Mouse (Mus musculus) liver, postnatal 0 days (tissue): ENCODE measurements around the gene Hist1h2bb. TPM values are rescaled to one million over a fixed set of nuclear protein-coding genes. Genes with fewer than 3 reads are reported as not detected.
"Not testable (repeated sequence)": the region's sequence is repeated elsewhere in the genome, so short reads cannot be mapped to it uniquely, and the experiment has no call there.

Experiments
- ATAC-seq: fragments of 200-750 bp; cut with Nextera tagmentation; 2 replicates; pipeline ENCODE4 v1.8.0; 2017; ENCODE audit warnings: mild to moderate bottlenecking, moderate library complexity
- DNase-seq: peaks from one replicate; pipeline ENCODE4 v3.0.0-alpha.2; 2016
- H3K27ac ChIP-seq: fragments of 300-500 bp; sonication (generic); 2 replicates; pipeline ENCODE4 v1.5.1; 2014; ENCODE audit warnings: antibody characterized with exemption, moderate library complexity, mild to moderate bottlenecking, low read depth
- H3K27me3 ChIP-seq: fragments of 300-500 bp; sonication (generic); 2 replicates; pipeline ENCODE4 v1.6.1; 2014; ENCODE audit warnings: low read length, control low read depth, mixed read lengths; ENCODE audit not compliant: insufficient read depth
- H3K36me3 ChIP-seq: fragments of 300-500 bp; sonication (generic); replicated peaks from 2 replicates; pipeline ENCODE4 v1.6.1; 2014; ENCODE audit warnings: mild to moderate bottlenecking, control low read depth, low read length, moderate library complexity, mixed read lengths; ENCODE audit not compliant: insufficient read depth
- H3K4me1 ChIP-seq: fragments of 300-500 bp; sonication (generic); 2 replicates; pipeline ENCODE4 v1.6.1; 2014; ENCODE audit warnings: antibody characterized with exemption, mild to moderate bottlenecking, control low read depth; ENCODE audit not compliant: insufficient read depth
- H3K4me2 ChIP-seq: fragments of 300-500 bp; sonication (generic); 2 replicates; pipeline ENCODE4 v1.6.1; 2014; ENCODE audit warnings: low read depth, mild to moderate bottlenecking, low read length, moderate library complexity, mixed read lengths
- H3K4me3 ChIP-seq: fragments of 300-500 bp; sonication (generic); 2 replicates; pipeline ENCODE4 v1.5.1; 2014; ENCODE audit warnings: low read depth, low read length
- H3K9ac ChIP-seq: fragments of 300-500 bp; sonication (generic); replicated peaks from 2 replicates; pipeline ENCODE4 v1.6.1; 2014; ENCODE audit warnings: mild to moderate bottlenecking, moderate library complexity
- H3K9me3 ChIP-seq: fragments of 300-500 bp; sonication (generic); 2 replicates; pipeline ENCODE4 v1.6.1; 2016; ENCODE audit warnings: mild to moderate bottlenecking, control low read depth, low read length, mixed read lengths
- CTCF ChIP-seq: sonication (generic); IDR thresholded peaks from 2 replicates; pipeline ENCODE4 v1.5.1; 2016; ENCODE audit warnings: antibody characterized with exemption, low read depth
- EP300 ChIP-seq: IDR thresholded peaks from 2 replicates; pipeline ENCODE4 v1.6.1; 2016; ENCODE audit warnings: antibody characterized with exemption, low read depth, mild to moderate bottlenecking
- WGBS: fragments of 180-500 bp; shearing (Covaris S2); extraction: QIAGEN DNeasy Blood & Tissue Kit; methylation state at CpG from one replicate; pipeline ENCODE4 v1.1.7; 2014; ENCODE audit not compliant: insufficient replicate concordance; 5-methylcytosine and 5-hydroxymethylcytosine counted together
- polyA plus RNA-seq: library from polyadenylated mRNA; unstranded; fragments of >200 nt; fragmentation: Nextera tagmentation; extraction: Ambion mirVana; gene quantifications from 2 replicates; pipeline ENCODE4 v1.2.1, GENCODE M21; 2015

Hist1h2bb gene
- polyA plus RNA-seq, 1 experiment from 2014 or later = 2.7 TPM

DNA sequence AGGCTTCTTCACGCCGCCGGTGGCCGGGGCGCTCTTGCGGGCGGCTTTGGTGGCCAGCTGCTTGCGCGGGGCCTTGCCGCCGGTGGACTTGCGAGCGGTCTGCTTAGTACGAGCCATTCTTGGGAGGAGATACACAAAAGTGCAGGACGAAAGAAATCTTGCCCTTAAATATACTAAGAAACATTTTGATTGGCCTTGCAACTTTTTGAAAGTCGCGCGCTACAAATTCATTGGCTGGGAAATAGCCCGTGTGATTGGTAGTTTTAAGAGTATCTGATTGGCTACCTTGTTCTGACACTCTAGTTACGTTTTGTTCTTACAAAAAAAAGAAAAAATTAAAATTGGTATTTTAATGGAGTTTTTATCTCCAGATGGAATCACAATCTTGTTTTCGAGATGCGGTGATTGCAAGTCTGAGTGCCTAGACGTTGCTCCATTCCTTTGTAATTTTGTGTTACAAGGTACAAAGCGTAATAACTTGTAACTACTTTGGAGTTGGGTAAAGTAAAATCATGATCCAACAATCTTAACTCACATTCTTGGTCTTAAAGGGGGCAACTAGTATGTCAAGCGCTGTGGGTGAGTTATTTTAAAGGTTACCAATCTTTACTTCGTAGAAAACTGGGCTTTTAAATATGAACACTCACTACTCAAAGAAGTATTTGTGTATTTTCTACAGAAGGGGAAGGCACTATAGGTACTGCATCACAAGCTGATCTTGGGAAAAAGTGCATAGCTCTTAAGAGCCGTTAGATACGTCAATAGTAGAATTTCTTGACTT is 963 bp upstream of the Hist1h2bb start, which contains the start of gene Hist1h3c:
Hist1h3c (minus strand) TSS at position 222 of the 781 bp plus-strand sequence.
- peak within 1 kb of the TSS; percentile 65 for H3K4me2 ChIP-seq
- H3K27ac ChIP-seq = peak within 1 kb of the TSS; percentile 99
- peak within 1 kb of the TSS; percentile 51 for H3K4me3 ChIP-seq
- peak within 1 kb of the TSS; percentile 53 for H3K9ac ChIP-seq
- no peaks in the 10 kb centered on the region for H3K9me3 ChIP-seq
- DNase-seq (peak; percentile 87), ATAC-seq (peak; percentile 49)
- TF ChIP-seq EP300 (no peak; the same call in none of the 2 replicates), CTCF (no peak)
- no peaks in the 10 kb centered on the region for H3K27me3 ChIP-seq
- peaks cover 10% of the 10 kb centered on the region for H3K4me1 ChIP-seq
- under 1% methylated on average over 28 of the region's 28 CpGs for WGBS
- H3K36me3 ChIP-seq = no peaks in the 10 kb centered on the region

GRCm38 (mm10) chr13:23747081-23747891 is 752 bp downstream of the Hist1h2bb start:
- H3K9ac ChIP-seq = peak overlapping the region; percentile 53
- H3K27ac ChIP-seq = peak overlapping the region; percentile 99
- no peaks in the 10 kb centered on the region for H3K36me3 ChIP-seq
- ATAC-seq = peak; percentile 5
- WGBS = 8% methylated on average over 10 of the region's 13 CpGs
- no peak for DNase-seq
- TF ChIP-seq CTCF = no peak
- no peak for TF ChIP-seq EP300
- peak overlapping the region; percentile 51 for H3K4me3 ChIP-seq
- H3K4me2 ChIP-seq = peak overlapping the region; percentile 65
- no peaks in the 10 kb centered on the region for H3K9me3 ChIP-seq
- H3K27me3 ChIP-seq = no peaks in the 10 kb centered on the region
- peaks cover 10% of the 10 kb centered on the region for H3K4me1 ChIP-seq

GRCm38 (mm10) chr13:23747892-23748288 is 1.4 kb downstream of the Hist1h2bb start:
- H3K4me2 ChIP-seq = peak overlapping the region; percentile 65

GRCm38 (mm10) chr13:23749563-23750121 is 3.1 kb downstream of the Hist1h2bb start:
- TF ChIP-seq EP300 (no peak), CTCF (no peak)
- Histone ChIP-seq H3K27ac (peak overlapping the region; percentile 99; the same call in 1 of the 2 replicates), H3K4me1 (peaks cover 10% of the 10 kb centered on the region), H3K9ac (no peak overlapping the region), H3K4me2 (no peak overlapping the region), H3K9me3 (no peaks in the 10 kb centered on the region), H3K36me3 (no peaks in the 10 kb centered on the region), H3K27me3 (no peaks in the 10 kb centered on the region), H3K4me3 (no peak overlapping the region)
- 88% methylated on average over 5 of the region's 5 CpGs for WGBS
- ATAC-seq (no peak), DNase-seq (no peak)

More at GRCm38 (mm10) chr13:23747892-23748288, 1.4 kb downstream of the Hist1h2bb start:
- no peak for ATAC-seq
- Histone ChIP-seq H3K4me1 (peaks cover 10% of the 10 kb centered on the region), H3K4me3 (no peak overlapping the region; the same call in 1 of the 2 replicates), H3K27me3 (no peaks in the 10 kb centered on the region), H3K36me3 (no peaks in the 10 kb centered on the region), H3K9ac (peak overlapping the region; percentile 53; the same call in 1 of the 2 replicates), H3K27ac (peak overlapping the region; percentile 99), H3K9me3 (no peaks in the 10 kb centered on the region)
- no peak for TF ChIP-seq EP300
- DNase-seq = peak; percentile 55
- WGBS = 10% methylated on average over 4 of the region's 4 CpGs

- 1% methylated on average over 30 of the region's 47 CpGs for WGBS
- H3K27ac ChIP-seq = peak within 1 kb of the TSS; percentile 99
- TF ChIP-seq CTCF = peak; percentile 25
- TF ChIP-seq EP300 = peak; percentile 76
- not testable (repeated sequence) for H3K9me3 ChIP-seq, H3K27me3 ChIP-seq, H3K36me3 ChIP-seq
- H3K4me1 ChIP-seq = peaks cover 12% of the 10 kb centered on the region
- peak within 1 kb of the TSS; percentile 68 for H3K9ac ChIP-seq
- ATAC-seq (peak; percentile 43), DNase-seq (peak; percentile 82)
- peak within 1 kb of the TSS; percentile 54 for H3K4me2 ChIP-seq
- H3K4me3 ChIP-seq = peak within 1 kb of the TSS; percentile 19
These were observed 4.4 kb downstream of the Hist1h2bb start, which contains the start of gene Hist1h2ab for GRCm38 (mm10) chr13:23750839-23751477. Gene Hist1h2ab (plus strand): TSS chr13:23751126.
